Comparison of ENCODE assay signal across 8 mouse cellular contexts in the genomic region with DNA sequence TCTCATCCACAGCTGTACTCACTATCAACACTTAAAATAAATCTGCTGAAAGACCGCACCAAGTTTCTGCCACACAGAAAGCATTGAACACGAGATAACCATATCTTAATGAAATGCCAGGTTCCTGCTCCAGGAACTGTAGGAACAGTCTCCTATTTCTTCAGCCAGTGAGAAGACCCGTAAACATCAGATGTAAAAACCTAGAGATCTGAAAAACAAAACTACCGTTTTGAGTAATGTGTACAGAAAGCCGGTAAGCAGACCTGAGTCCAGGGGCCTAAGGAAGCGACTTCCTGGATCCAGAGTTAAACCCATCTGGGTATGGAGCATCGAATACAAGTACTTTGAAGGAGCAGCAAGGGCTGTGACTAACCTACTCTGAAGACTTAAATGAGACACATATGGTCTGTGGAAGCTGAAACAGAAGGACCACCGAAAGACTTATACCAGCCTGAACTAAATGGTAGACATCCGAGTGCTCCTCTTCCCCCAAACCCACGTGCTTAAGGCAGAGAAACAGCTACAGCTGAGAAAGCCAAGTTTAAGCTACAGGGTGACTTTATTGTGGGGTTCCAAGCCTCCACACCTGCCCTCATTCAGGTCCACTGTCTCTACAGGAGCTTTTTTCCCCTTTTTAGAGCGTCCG. TPM values are rescaled to one million over a fixed set of nuclear protein-coding genes. Genes with fewer than 3 reads are reported as not detected.
DNase-seq lines count a peak whose midpoint lies in the region; ATAC-seq and TF ChIP-seq lines count a peak whose summit lies in the region.

No protein-coding gene starts in this region.

- H3K9me3 ChIP-seq in heart, postnatal 0 days (replicated peaks; ENCODE audit: control insufficient read depth, low read length): no peaks in the 10 kb centered on the region
- H3K9me3 ChIP-seq in hindbrain, embryonic 10.5 days: no peaks in the 10 kb centered on the region
- H3K9me3 ChIP-seq in midbrain, embryonic 12.5 days: no peaks in the 10 kb centered on the region

- peak overlapping the region; percentile 73 for H3K4me2 ChIP-seq in heart, postnatal 0 days (ENCODE audit: low read depth, low read length)
- H3K4me2 ChIP-seq in midbrain, embryonic 12.5 days (replicated peaks): peak overlapping the region; percentile 78

- TF ChIP-seq CTCF in heart, postnatal 0 days (IDR thresholded peaks at IDR 0.05; ENCODE audit: low read depth): no peak
- no peak for TF ChIP-seq CTCF in bone marrow, adult 2 months (IDR thresholded peaks at IDR 0.05; ENCODE audit: control insufficient read depth, insufficient read depth, low read length)

- H3K27me3 ChIP-seq in heart, postnatal 0 days (ENCODE audit: control insufficient read depth, insufficient read depth, low read length): no peaks in the 10 kb centered on the region
- H3K27me3 ChIP-seq in hindbrain, embryonic 10.5 days (ENCODE audit: insufficient read depth, poor library complexity, severe bottlenecking): no peaks in the 10 kb centered on the region
- 0 out of 2 replicates have a peak, but pooled peaks cover 3% of the 10 kb centered on the region for H3K27me3 ChIP-seq in midbrain, embryonic 12.5 days

- H3K4me1 ChIP-seq in heart, postnatal 0 days (ENCODE audit: control insufficient read depth, insufficient read depth): peaks cover 10% of the 10 kb centered on the region
- no peaks in the 10 kb centered on the region for H3K4me1 ChIP-seq in bone marrow, adult 2 months (ENCODE audit: control insufficient read depth, insufficient read depth, low read length)
- H3K4me1 ChIP-seq in hindbrain, embryonic 10.5 days (replicated peaks): peaks cover 21% of the 10 kb centered on the region
- peaks cover 20% of the 10 kb centered on the region for H3K4me1 ChIP-seq in midbrain, embryonic 12.5 days

- TF ChIP-seq EP300 in heart, postnatal 0 days (IDR thresholded peaks at IDR 0.05; ENCODE audit: low read depth): no peak

- no peak for DNase-seq in heart, postnatal 0 days (ENCODE audit: low spot score)
- DNase-seq in heart, postnatal 10 days: no peak
- no peak for DNase-seq in hindbrain, embryonic 10.5 days (ENCODE audit: low spot score)
- no peak for DNase-seq in B cell, adult 2 months
- no peak for DNase-seq in kidney, postnatal 25 days
- no peak for DNase-seq in lung, postnatal 25 days (ENCODE audit: low spot score)

- peak overlapping the region; percentile 99 for H3K27ac ChIP-seq in heart, postnatal 0 days (ENCODE audit: low read depth)
- H3K27ac ChIP-seq in bone marrow, adult 2 months (ENCODE audit: control insufficient read depth, insufficient read depth, low read depth, low read length, poor library complexity): peak overlapping the region; percentile 99
- H3K27ac ChIP-seq in hindbrain, embryonic 10.5 days: peak overlapping the region; percentile 100
- peak overlapping the region; percentile 100 for H3K27ac ChIP-seq in midbrain, embryonic 12.5 days (replicated peaks)

- peak; percentile 1; the same call in 1 of the 2 replicates for ATAC-seq in heart, postnatal 0 days (ENCODE audit: insufficient read depth, low read depth)
- ATAC-seq in midbrain, embryonic 12.5 days (ENCODE audit: low FRiP score, low read depth): no peak; the same call in 1 of the 2 replicates

- no peak for TF ChIP-seq POLR2A in bone marrow, adult 2 months (IDR thresholded peaks at IDR 0.05; ENCODE audit: borderline replicate concordance, control insufficient read depth, low read depth, low read length)

- 7% methylated on average over 12 of the region's 12 CpGs for WGBS in heart, postnatal 0 days
- WGBS in bone marrow, adult 2 months: 12% methylated on average over 12 of the region's 12 CpGs
- 28% methylated on average over 12 of the region's 12 CpGs for WGBS in hindbrain, embryonic 10.5 days
- WGBS in midbrain, embryonic 12.5 days: 26% methylated on average over 12 of the region's 12 CpGs

- no peaks in the 10 kb centered on the region for H3K36me3 ChIP-seq in heart, postnatal 0 days (replicated peaks; ENCODE audit: control insufficient read depth, insufficient read depth, low read length)
- H3K36me3 ChIP-seq in hindbrain, embryonic 10.5 days: no peaks in the 10 kb centered on the region
- no peaks in the 10 kb centered on the region for H3K36me3 ChIP-seq in midbrain, embryonic 12.5 days

- intact Hi-C loops in heart, postnatal 10 days (cut with DNase I): no loop called here

- peak overlapping the region; percentile 81; the same call in 1 of the 2 replicates for H3K9ac ChIP-seq in heart, postnatal 0 days (replicated peaks; ENCODE audit: low read depth, low read length)
- peak overlapping the region; percentile 95 for H3K9ac ChIP-seq in midbrain, embryonic 12.5 days (replicated peaks)

- peak overlapping the region; percentile 67 for H3K4me3 ChIP-seq in heart, postnatal 0 days (ENCODE audit: low read depth, low read length)
- H3K4me3 ChIP-seq in bone marrow, adult 2 months (replicated peaks; ENCODE audit: control insufficient read depth, low read depth, low read length): peak overlapping the region; percentile 16
- H3K4me3 ChIP-seq in hindbrain, embryonic 10.5 days: peak overlapping the region; percentile 76
- H3K4me3 ChIP-seq in midbrain, embryonic 12.5 days: peak overlapping the region; percentile 73

RNA-seq across cellular contexts. Expression of gene Hist4h4, which starts 1.0 kb away (rescaled TPM):
- total RNA-seq in heart, postnatal 0 days (2014; rRNA removed; ENCODE audit: low replicate concordance): 88.7 and 119 TPM in 2 replicates
- 0.34 and 0.37 TPM in 2 replicates for polyA plus RNA-seq in heart, postnatal 0 days (2015; fragmentation: Nextera tagmentation; extraction: Ambion mirVana)
- total RNA-seq in heart, postnatal 10 days (2021): 10 to 100 TPM; 20.5 to 22.3 TPM
- 7.2 and 8.0 TPM in 2 replicates for polyA plus RNA-seq in bone marrow, adult 2 months (2011; ENCODE audit: insufficient read depth, insufficient read length, low replicate concordance, missing spikeins)
- 0.65 and 0.78 TPM in 2 replicates for polyA plus RNA-seq in hindbrain, embryonic 10.5 days (2016; fragmentation: Nextera tagmentation; extraction: Ambion mirVana)
- 0.84 and 0.94 TPM in 2 replicates for polyA plus RNA-seq in midbrain, embryonic 12.5 days (2016; fragmentation: Nextera tagmentation; extraction: Ambion mirVana)

RNA-seq across cellular contexts. Expression of gene H2afj, which starts 4.8 kb away (rescaled TPM):
- 13.1 and 19.3 TPM in 2 replicates for total RNA-seq in heart, postnatal 0 days (2014; rRNA removed; ENCODE audit: low replicate concordance)
- polyA plus RNA-seq in heart, postnatal 0 days (2015; fragmentation: Nextera tagmentation; extraction: Ambion mirVana): 88.8 and 88.9 TPM in 2 replicates
- 10 to 100 TPM; 35.3 to 42.5 TPM for total RNA-seq in heart, postnatal 10 days (2021)
- polyA plus RNA-seq in bone marrow, adult 2 months (2011; ENCODE audit: insufficient read depth, insufficient read length, low replicate concordance, missing spikeins): 65.5 and 78.9 TPM in 2 replicates
- polyA plus RNA-seq in hindbrain, embryonic 10.5 days (2016; fragmentation: Nextera tagmentation; extraction: Ambion mirVana): 105 and 120 TPM in 2 replicates
- 114 and 117 TPM in 2 replicates for polyA plus RNA-seq in midbrain, embryonic 12.5 days (2016; fragmentation: Nextera tagmentation; extraction: Ambion mirVana)

RNA-seq across cellular contexts. Expression of gene Gucy2c, which starts 21.7 kb away (rescaled TPM):
- total RNA-seq in heart, postnatal 0 days (2014; rRNA removed; ENCODE audit: low replicate concordance): not detected in 2 replicates
- not detected in 2 replicates for polyA plus RNA-seq in heart, postnatal 0 days (2015; fragmentation: Nextera tagmentation; extraction: Ambion mirVana)
- total RNA-seq in heart, postnatal 10 days (2021): not detected
- not detected in 2 replicates for polyA plus RNA-seq in bone marrow, adult 2 months (2011; ENCODE audit: insufficient read depth, insufficient read length, low replicate concordance, missing spikeins)
- polyA plus RNA-seq in hindbrain, embryonic 10.5 days (2016; fragmentation: Nextera tagmentation; extraction: Ambion mirVana): 0.05 and 0.11 TPM in 2 replicates
- 0.39 and 0.64 TPM in 2 replicates for polyA plus RNA-seq in midbrain, embryonic 12.5 days (2016; fragmentation: Nextera tagmentation; extraction: Ambion mirVana)

RNA-seq across cellular contexts. Expression of gene BC049715, which starts 24.2 kb away (rescaled TPM):
- 0.04 and 0.43 TPM in 2 replicates for total RNA-seq in heart, postnatal 0 days (2014; rRNA removed; ENCODE audit: low replicate concordance)
- 1.4 and 2.5 TPM in 2 replicates for polyA plus RNA-seq in heart, postnatal 0 days (2015; fragmentation: Nextera tagmentation; extraction: Ambion mirVana)
- 1 to 10 TPM; 1.0 to 1.8 TPM for total RNA-seq in heart, postnatal 10 days (2021)
- polyA plus RNA-seq in bone marrow, adult 2 months (2011; ENCODE audit: insufficient read depth, insufficient read length, low replicate concordance, missing spikeins): not detected in 2 replicates
- 1.1 and 2.3 TPM in 2 replicates for polyA plus RNA-seq in hindbrain, embryonic 10.5 days (2016; fragmentation: Nextera tagmentation; extraction: Ambion mirVana)
- polyA plus RNA-seq in midbrain, embryonic 12.5 days (2016; fragmentation: Nextera tagmentation; extraction: Ambion mirVana): 2.0 and 2.3 TPM in 2 replicates

RNA-seq across cellular contexts. Expression of gene Wbp11, which starts 24.8 kb away (rescaled TPM):
- 28.2 and 37.7 TPM in 2 replicates for total RNA-seq in heart, postnatal 0 days (2014; rRNA removed; ENCODE audit: low replicate concordance)
- 51.1 and 52.7 TPM in 2 replicates for polyA plus RNA-seq in heart, postnatal 0 days (2015; fragmentation: Nextera tagmentation; extraction: Ambion mirVana)
- total RNA-seq in heart, postnatal 10 days (2021): 10 to 100 TPM; 79.6 to 85.0 TPM
- 38.3 and 48.2 TPM in 2 replicates for polyA plus RNA-seq in bone marrow, adult 2 months (2011; ENCODE audit: insufficient read depth, insufficient read length, low replicate concordance, missing spikeins)
- 140 and 155 TPM in 2 replicates for polyA plus RNA-seq in hindbrain, embryonic 10.5 days (2016; fragmentation: Nextera tagmentation; extraction: Ambion mirVana)
- polyA plus RNA-seq in midbrain, embryonic 12.5 days (2016; fragmentation: Nextera tagmentation; extraction: Ambion mirVana): 126 and 132 TPM in 2 replicates

Comparison
In these comparisons a context has a peak if more than half of its experiments do, and no peak if none do; other contexts are left out.
1. H3K4me3 ChIP-seq: peak in every context shown above with its lines; median percentile 76 in hindbrain, embryonic 10.5 days; 73 in midbrain, embryonic 12.5 days; 67 in heart, postnatal 0 days; 16 in bone marrow, adult 2 months.